Mouse (Mus musculus) spleen, adult 12 weeks (tissue): ENCODE measurements around the gene Tiam1.

Experiments used
- DNase-seq: peaks from one replicate; pipeline ENCODE4 v3.0.0; 2022; ENCODE audit warnings: low spot score

The Tiam1 gene

GRCm38 (mm10) chr16:89912686-89913375, 230.7 kb downstream of the Tiam1 start:
- DNase-seq = no peak

DNA sequence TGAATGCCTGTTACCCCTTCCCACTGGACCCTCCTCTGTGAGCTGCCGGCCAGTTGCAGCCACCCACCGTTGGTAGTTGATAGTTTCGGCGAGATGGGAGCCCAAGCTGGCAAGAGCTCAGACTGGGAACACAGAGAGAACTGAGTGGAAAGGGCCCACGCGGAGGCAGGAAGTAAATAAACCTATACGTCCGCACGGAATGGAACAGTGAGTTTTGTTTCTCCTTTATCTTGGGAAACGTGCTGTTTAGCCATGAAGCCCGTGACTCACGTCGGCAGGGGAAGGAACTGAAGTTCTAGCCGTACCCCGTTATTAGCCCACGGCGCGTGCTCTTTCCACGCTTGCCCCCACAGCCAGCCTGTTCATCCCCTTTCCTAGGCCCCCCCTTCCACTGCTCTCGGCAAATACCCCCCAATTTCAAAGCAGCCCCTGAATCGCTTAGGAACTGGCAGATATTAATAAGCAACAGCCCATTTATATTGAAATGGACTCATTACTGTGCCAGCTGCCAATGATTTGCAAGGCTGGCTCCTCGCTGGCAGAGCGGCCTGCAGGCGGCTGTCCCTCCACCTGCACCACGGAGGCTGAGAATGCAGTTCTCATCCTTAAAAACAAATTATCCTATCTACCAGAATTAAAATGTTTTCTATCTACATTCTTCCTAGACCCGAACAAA, 234.0 kb downstream of the Tiam1 start:
- no peak for DNase-seq

GRCm38 (mm10) chr16:89907651-89908050, 235.9 kb downstream of the Tiam1 start:
- no peak for DNase-seq

DNA sequence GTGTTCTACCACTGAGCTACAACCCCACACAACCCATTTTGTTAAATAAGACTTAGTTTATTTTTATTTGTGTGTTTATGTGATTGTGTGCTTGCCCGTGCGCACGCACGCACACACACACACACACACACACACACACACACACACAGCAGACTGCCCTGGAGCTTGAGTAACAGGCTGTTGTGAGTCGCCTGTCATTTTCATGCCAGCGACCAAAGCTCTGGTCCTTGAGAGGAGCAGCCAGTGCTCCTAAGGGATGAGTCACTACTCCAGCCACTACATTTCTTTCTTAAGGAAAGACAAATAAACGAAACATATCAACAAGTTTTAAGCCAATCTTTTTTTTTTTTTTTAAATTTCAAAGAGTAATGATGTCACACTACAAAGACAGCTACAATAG, 236.7 kb downstream of the Tiam1 start:
- DNase-seq = no peak

GRCm38 (mm10) chr16:89905730-89906305, 237.8 kb downstream of the Tiam1 start:
- DNase-seq = no peak

DNA sequence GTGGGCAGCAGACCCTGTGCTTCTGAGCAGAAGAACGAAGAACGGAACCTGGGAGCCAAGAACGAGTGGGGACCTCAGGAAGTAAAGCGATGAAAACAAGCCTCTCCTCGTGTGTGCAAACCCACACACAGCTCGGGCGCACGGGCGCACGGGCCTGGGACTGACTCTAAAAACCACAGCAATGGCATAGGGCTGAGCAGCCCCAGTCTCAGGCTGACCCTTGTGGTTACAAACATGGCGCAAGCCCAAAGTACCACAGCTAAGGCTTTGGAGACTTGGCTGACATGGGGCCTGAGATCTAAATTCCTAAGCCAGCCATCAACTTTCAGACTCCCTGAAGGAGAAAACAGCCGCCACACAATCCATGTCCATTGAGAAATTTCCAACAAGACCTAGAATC, 239.4 kb downstream of the Tiam1 start:
- no peak for DNase-seq

GRCm38 (mm10) chr16:89902578-89903304, 240.8 kb downstream of the Tiam1 start:
- DNase-seq = no peak

DNA sequence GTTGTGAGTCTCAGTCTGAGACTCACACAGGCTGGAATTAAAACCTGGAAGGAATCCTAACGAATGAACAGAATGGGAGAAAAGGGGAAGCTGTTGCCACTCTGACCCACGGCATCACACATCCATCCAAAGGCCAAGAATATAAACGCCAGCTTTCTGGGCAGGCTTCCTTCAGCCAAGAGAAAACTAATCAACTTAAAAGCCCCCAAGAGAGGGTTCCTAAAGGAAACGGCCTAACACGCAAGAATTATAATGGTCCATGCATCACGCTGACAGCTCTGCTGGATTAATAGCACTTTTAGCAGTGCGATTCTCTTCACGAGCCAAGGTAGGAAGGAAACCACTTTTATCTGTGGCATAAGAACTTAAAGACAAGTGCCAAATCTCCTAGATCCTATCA, 242.9 kb downstream of the Tiam1 start:
- no peak for DNase-seq

- DNase-seq = no peak
Measured at GRCm38 (mm10) chr16:89899192-89899591, 244.4 kb downstream of the Tiam1 start.

GRCm38 (mm10) chr16:89898299-89898625, 245.3 kb downstream of the Tiam1 start:
- no peak for DNase-seq

- DNase-seq = no peak
Measured at GRCm38 (mm10) chr16:89897547-89898298, 245.8 kb downstream of the Tiam1 start.

DNA sequence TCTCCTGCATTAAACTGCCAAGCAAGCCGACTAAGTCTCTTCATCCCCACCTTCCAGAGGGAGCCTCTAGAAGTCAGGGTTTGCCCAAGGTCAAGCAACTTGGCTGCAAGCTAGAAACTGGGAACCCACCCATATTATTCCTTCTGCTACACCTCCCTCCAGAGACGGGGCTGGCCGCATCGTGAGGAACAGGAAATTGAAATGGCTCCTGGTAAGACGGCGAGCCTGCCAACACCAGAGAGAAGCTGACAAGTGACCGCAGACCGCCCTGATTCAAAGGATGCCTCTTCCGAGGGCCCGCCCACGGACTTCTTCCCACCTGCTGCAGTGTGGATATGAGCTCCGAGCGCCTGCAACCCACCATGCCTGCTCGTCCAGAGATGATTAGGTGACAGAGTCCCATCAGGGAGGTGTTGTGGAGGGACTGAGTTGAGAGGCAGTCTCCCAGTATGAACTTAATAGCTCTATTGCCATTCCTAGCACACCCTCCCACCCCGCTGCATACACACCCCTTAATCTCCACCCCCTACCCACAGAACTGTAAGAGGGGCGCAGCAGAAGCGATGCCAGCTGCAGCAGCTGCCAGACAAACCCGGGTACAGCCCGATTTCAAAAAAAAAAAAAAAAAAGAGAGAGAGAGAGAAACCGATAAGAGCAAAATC, 246.6 kb downstream of the Tiam1 start:
- DNase-seq = no peak

DNA sequence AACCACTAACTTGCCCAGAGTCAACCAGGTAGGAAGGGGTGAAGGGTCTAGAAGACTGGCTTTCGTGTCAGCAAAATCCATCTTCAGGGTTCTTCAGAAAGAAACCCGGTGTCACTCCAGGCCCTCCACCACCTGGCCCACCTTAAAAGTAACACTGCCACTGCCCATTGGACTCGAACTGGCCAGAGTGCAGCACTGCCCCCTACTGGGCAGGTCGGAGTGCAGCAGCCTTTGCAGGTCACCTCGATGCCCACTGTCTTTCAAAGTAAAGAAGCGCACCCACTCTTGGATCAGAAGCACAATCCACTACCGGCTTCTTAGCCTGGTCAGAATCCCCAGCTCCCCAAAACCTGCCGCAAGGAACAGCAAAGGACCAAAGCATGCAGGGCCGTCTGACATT, 247.2 kb downstream of the Tiam1 start:
- DNase-seq = no peak

DNA sequence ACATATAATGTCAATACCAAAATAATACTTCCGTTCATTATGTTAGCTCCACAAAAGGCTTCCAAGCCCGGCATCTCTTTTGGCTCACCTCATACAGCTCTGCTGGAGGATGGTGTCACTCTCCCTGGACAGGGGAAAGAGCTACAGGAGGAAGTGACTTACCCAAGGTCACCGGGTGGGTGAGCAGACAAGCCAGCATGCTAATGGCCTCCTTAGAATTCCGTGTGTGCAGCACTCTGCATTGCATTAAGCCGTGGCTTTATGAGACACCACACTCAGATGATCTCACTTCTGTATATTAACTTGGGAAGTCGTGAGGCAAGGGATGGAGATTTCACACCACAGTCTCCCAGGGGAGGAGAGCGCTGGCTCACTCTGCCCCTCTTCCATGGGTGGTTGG, 248.3 kb downstream of the Tiam1 start:
- DNase-seq = no peak

DNA sequence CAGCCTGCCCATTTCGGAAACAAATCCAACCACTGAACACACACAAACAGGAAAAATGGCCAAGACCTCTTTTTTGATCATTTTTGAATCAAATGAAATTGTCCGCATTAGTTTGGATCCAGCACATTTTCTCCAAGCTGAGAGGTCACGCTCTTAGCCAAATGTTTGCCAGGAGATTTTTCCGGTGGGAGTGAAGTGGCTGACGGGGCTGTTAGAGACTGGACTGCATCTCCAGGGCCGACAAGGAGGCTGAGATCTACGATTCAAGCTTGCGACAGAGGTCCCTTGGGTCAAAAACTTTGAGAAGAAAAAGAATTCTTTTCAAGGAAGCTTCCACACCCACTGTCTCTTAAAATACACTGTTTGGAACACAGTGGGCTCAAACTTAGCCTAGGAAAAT, 248.8 kb downstream of the Tiam1 start:
- DNase-seq = no peak

DNA sequence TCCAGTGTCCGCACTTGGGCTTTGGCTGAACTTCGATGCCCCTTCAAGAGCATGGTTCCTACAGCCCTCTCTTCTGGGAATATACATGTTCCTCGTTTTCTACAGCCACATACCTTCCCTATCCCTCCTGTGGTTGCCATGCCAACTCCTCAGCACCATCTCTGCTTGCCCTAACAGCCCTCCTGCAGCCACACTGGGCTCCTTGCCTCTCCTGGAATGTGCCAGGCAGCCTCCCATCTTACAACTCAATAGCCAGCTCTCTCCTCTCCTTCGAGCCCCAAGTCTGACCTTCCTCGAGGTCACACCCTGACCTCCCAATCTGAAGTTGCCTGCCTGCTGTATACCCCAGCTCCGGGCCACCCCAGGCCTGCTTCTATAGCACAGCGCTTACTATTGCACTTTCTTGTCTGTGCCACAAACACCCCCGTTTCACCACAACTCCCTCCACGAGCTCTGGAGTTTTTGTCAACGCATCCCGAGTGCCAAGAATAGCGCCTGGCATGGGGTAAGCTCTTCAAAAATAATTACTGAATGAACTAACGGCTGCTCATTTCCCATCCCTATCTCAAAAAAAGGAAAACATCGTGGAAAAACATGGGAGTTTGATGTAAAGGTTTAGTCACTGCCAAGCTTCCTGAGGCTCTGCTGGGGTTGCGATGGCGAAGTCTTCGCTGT, 252.9 kb downstream of the Tiam1 start:
- no peak for DNase-seq

- no peak for DNase-seq
Measured at GRCm38 (mm10) chr16:89889890-89890462, 253.6 kb downstream of the Tiam1 start.

GRCm38 (mm10) chr16:89886561-89886960, 257.0 kb downstream of the Tiam1 start:
- no peak for DNase-seq

GRCm38 (mm10) chr16:89885661-89886060, 257.9 kb downstream of the Tiam1 start:
- DNase-seq = no peak

DNA sequence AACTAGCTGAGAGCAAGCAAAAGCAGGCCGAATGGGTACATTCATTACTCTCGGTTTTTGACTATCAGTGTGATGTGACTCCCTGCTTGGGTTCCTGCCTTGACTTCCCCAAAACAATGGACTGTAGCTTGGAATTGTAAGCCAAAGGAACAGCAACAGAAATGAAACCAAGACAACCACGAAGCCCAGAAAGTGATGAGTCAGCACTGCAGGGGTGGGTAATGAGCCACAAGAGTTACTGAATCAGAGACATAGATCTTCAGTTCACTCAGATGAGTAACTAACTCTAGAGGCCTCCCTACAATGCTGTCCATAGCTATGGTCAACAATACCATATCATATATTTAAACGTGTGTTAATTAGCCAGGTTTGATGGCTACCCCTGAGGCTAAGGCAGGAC, 259.7 kb downstream of the Tiam1 start:
- DNase-seq = no peak
